Mouse (Mus musculus): Measurements from ENCODE around the gene Cpt1b.
"Not testable (repeated sequence)": the region's sequence is repeated elsewhere in the genome, so short reads cannot be mapped to it uniquely, and the experiment has no call there.

Gene Cpt1b

GRCm38 (mm10) chr15:89432946-89433345, 7.3 kb upstream of the Cpt1b start:
- DNase-seq (ENCODE audit: low read depth, low spot score) = no peak

- DNase-seq (ENCODE audit: low read depth, low spot score) = no peak
These were observed 6.1 kb upstream of the Cpt1b start for GRCm38 (mm10) chr15:89431806-89432205.

- DNase-seq (ENCODE audit: low read depth, low spot score) = no peak
These were observed 5.6 kb upstream of the Cpt1b start for GRCm38 (mm10) chr15:89431271-89431670.

- not testable (repeated sequence) for DNase-seq (ENCODE audit: low read depth, low spot score)
These were observed 5.1 kb upstream of the Cpt1b start for GRCm38 (mm10) chr15:89430771-89431170.

GRCm38 (mm10) chr15:89430341-89430740, 4.7 kb upstream of the Cpt1b start:
- DNase-seq (ENCODE audit: low read depth, low spot score) = no peak

GRCm38 (mm10) chr15:89429352-89430221, 3.9 kb upstream of the Cpt1b start, which contains the start of the genes C730034F03Rik, Gm44502 and Chkb:
TSS of gene C730034F03Rik (plus strand) at chr15:89429589.
TSS of gene Gm44502 (minus strand) at chr15:89429696.
TSS of gene Chkb (minus strand) at chr15:89429908.
- DNase-seq (ENCODE audit: low read depth, low spot score) = peak; percentile 98

- DNase-seq (ENCODE audit: low read depth, low spot score) = no peak
These were observed 3.2 kb upstream of the Cpt1b start for GRCm38 (mm10) chr15:89428821-89429351.

- no peak for DNase-seq (ENCODE audit: low read depth, low spot score)
These were observed 2.6 kb upstream of the Cpt1b start for GRCm38 (mm10) chr15:89428136-89428790.

- DNase-seq (ENCODE audit: low read depth, low spot score) = no peak
These were observed 1.1 kb upstream of the Cpt1b start for GRCm38 (mm10) chr15:89426716-89427115.

- no peak for DNase-seq (ENCODE audit: low read depth, low spot score)
These were observed 1.0 kb downstream of the Cpt1b start for GRCm38 (mm10) chr15:89424621-89425020.

- DNase-seq (ENCODE audit: low read depth, low spot score) = no peak
These were observed 3.7 kb downstream of the Cpt1b start for GRCm38 (mm10) chr15:89421938-89422337.

GRCm38 (mm10) chr15:89415282-89415681, 10.4 kb downstream of the Cpt1b start:
- DNase-seq (ENCODE audit: low read depth, low spot score) = no peak

GRCm38 (mm10) chr15:89410118-89410517, 15.5 kb downstream of the Cpt1b start, which contains the start of gene Syce3:
TSS of gene Syce3 (minus strand) at chr15:89410503.
- DNase-seq (ENCODE audit: low read depth, low spot score) = no peak

- DNase-seq (ENCODE audit: low read depth, low spot score) = no peak
These were observed 19.0 kb downstream of the Cpt1b start for GRCm38 (mm10) chr15:89406691-89407090.

- DNase-seq (ENCODE audit: low read depth, low spot score) = no peak
These were observed 20.6 kb downstream of the Cpt1b start for GRCm38 (mm10) chr15:89404831-89405623.

- no peak for DNase-seq (ENCODE audit: low read depth, low spot score)
These were observed 23.2 kb downstream of the Cpt1b start for GRCm38 (mm10) chr15:89402471-89402870.

GRCm38 (mm10) chr15:89399716-89400115, 25.9 kb downstream of the Cpt1b start:
- no peak for DNase-seq (ENCODE audit: low read depth, low spot score)

GRCm38 (mm10) chr15:89398146-89398545, 27.5 kb downstream of the Cpt1b start:
- no peak for DNase-seq (ENCODE audit: low read depth, low spot score)

GRCm38 (mm10) chr15:89396883-89397282, 28.8 kb downstream of the Cpt1b start:
- DNase-seq (ENCODE audit: low read depth, low spot score) = no peak

- no peak for DNase-seq (ENCODE audit: low read depth, low spot score)
These were observed 35.6 kb downstream of the Cpt1b start for GRCm38 (mm10) chr15:89390081-89390480.

- no peak for DNase-seq (ENCODE audit: low read depth, low spot score)
These were observed 38.5 kb downstream of the Cpt1b start for GRCm38 (mm10) chr15:89387127-89387526.

GRCm38 (mm10) chr15:89384617-89385016, 41.0 kb downstream of the Cpt1b start, which contains the start of gene Klhdc7b:
TSS of gene Klhdc7b (plus strand) at chr15:89384917.
- DNase-seq (ENCODE audit: low read depth, low spot score) = no peak
